Mouse (Mus musculus) myocyte (in vitro differentiated cells): ENCODE data around the gene Carf.

Source experiments
- E2F4 ChIP-seq: IDR thresholded peaks from one replicate; pipeline ENCODE4 v1.6.1; 2011; ENCODE audit warnings: mild to moderate bottlenecking, control low read depth, moderate library complexity; ENCODE audit not compliant: insufficient read depth
- MAX ChIP-seq: IDR thresholded peaks from one replicate; pipeline ENCODE4 v1.6.1; 2011; ENCODE audit warnings: low read depth, mild to moderate bottlenecking, control low read depth
- POLR2A ChIP-seq: IDR thresholded peaks from one replicate; pipeline ENCODE4 v1.6.1; 2011; ENCODE audit warnings: low read depth, mild to moderate bottlenecking, control low read depth, moderate library complexity; ENCODE audit not compliant: insufficient read length
- POLR2AphosphoS2 ChIP-seq: IDR thresholded peaks from one replicate; pipeline ENCODE4 v1.6.1; 2011; ENCODE audit warnings: low read depth, control low read depth; ENCODE audit not compliant: insufficient read length
- REST ChIP-seq: IDR thresholded peaks from one replicate; pipeline ENCODE4 v1.6.1; 2011; ENCODE audit warnings: mild to moderate bottlenecking, control low read depth, moderate library complexity; ENCODE audit not compliant: insufficient read depth, insufficient read length
- SRF ChIP-seq: IDR thresholded peaks from one replicate; pipeline ENCODE4 v1.6.1; 2011; ENCODE audit warnings: low read depth; ENCODE audit not compliant: control insufficient read depth, insufficient read length
- TCF12 ChIP-seq: IDR thresholded peaks from one replicate; pipeline ENCODE4 v1.6.1; 2011; ENCODE audit warnings: mild to moderate bottlenecking, control low read depth; ENCODE audit not compliant: poor library complexity, insufficient read depth, severe bottlenecking
- TCF3 ChIP-seq: IDR thresholded peaks from one replicate; pipeline ENCODE4 v1.6.1; 2011; ENCODE audit warnings: low read depth, control low read depth; ENCODE audit not compliant: insufficient read length
- USF1 ChIP-seq: IDR thresholded peaks from one replicate; pipeline ENCODE4 v1.6.1; 2011; ENCODE audit warnings: low read depth, mild to moderate bottlenecking, control low read depth, moderate library complexity

- TF ChIP-seq E2F4 (no peak), POLR2A (no peak), TCF3 (no peak), MAX (no peak), USF1 (no peak), REST (no peak), SRF (no peak), POLR2AphosphoS2 (no peak), TCF12 (no peak)
These were observed 22.5 kb upstream of the Carf start for GRCm38 (mm10) chr1:60075590-60075989.
